Mouse (Mus musculus) thymus, postnatal 14 days (tissue): ENCODE data around the gene Car14.

ENCODE experiments used
- DNase-seq: peaks from one replicate; pipeline ENCODE4 v3.0.0; 2021

Gene Car14

GRCm38 (mm10) chr3:95850611-95851010 is 53.9 kb downstream of the Car14 start:
- DNase-seq, result no peak
